17 mouse cellular contexts compared by ENCODE assay signal in the genomic region with DNA sequence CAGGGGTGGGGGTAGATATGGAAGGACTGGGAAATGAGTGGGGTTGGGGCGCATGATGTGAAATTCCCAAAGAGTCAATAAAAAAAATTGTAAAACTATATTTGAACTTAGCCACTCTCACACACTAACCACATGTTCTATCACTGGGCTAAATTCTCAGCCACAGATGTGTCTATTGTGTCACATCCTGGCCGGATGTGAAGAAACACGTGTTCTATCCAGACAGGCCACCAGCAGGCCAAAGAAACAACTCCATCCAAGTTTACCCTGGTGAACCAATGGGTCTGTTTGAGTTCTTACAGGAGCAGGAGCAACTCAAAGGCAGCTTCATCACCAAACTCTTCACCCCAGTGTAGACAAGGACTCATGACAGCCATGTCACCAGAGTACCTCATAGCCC. TPM values are rescaled to one million over a fixed set of nuclear protein-coding genes. Genes with fewer than 3 reads are reported as not detected.
"Had no signal": no experiment of that assay in that cellular context is flagged by ENCODE, and none has a peak within 500 bp of the region (broad histone marks: within the 10 kb centered on the region; RNA-seq: fewer than 3 reads in every experiment).

No protein-coding gene starts in this region.

- H3K9me3 ChIP-seq: limb, embryonic 15.5 days; liver, embryonic 13.5 days; midbrain, embryonic 12.5 days; stomach, embryonic 15.5 days had no signal

- ATAC-seq: intestine, postnatal 0 days; lung, postnatal 0 days had no signal

- H3K36me3 ChIP-seq: limb, embryonic 15.5 days; liver, embryonic 13.5 days; midbrain, embryonic 12.5 days; stomach, embryonic 15.5 days had no signal

- H3K4me1 ChIP-seq: stomach, embryonic 15.5 days had no signal

- H3K9ac ChIP-seq: limb, embryonic 15.5 days; liver, embryonic 13.5 days; midbrain, embryonic 12.5 days; stomach, embryonic 15.5 days had no signal

- H3K27ac ChIP-seq: limb, embryonic 15.5 days; liver, embryonic 13.5 days; midbrain, embryonic 12.5 days; stomach, embryonic 15.5 days had no signal

- H3K4me3 ChIP-seq: limb, embryonic 15.5 days; liver, embryonic 13.5 days; midbrain, embryonic 12.5 days; stomach, embryonic 15.5 days had no signal

- H3K27me3 ChIP-seq: limb, embryonic 15.5 days; stomach, embryonic 15.5 days had no signal

- DNase-seq: kidney, adult 8-10 months; kidney, postnatal 36 days; layer of hippocampus, adult 9-11 months; layer of hippocampus, postnatal 36 days; liver, embryonic 13.5 days; lung, adult 18-20 months; lung, postnatal 4 days; right cerebral cortex, postnatal 14 days; thymus, adult 2 months; thymus, postnatal 36 days had no signal

- H3K4me2 ChIP-seq: limb, embryonic 15.5 days; liver, embryonic 13.5 days; midbrain, embryonic 12.5 days; stomach, embryonic 15.5 days had no signal

RNA-seq across cellular contexts. Expression of gene Klhl41, which starts 46.6 kb away (rescaled TPM):
- total RNA-seq: megakaryocyte-erythroid progenitor cell, adult 5-6 weeks had no signal
- polyA plus RNA-seq: spleen, adult 2 months had no signal
